Mouse (Mus musculus): ENCODE measurements around the gene Rbm5.

GRCm38 (mm10) chr9:107706781-107707211 is 64.0 kb downstream of the Rbm5 start:
- TF ChIP-seq POLR2A (IDR thresholded peaks at IDR 0.05; ENCODE audit: insufficient read depth, low read length): no peak
- peak; percentile 47; the same call in 1 of the 2 replicates for TF ChIP-seq EP300 (IDR thresholded peaks at IDR 0.05; ENCODE audit: insufficient read depth, low read depth, low read length)
- no peak for TF ChIP-seq CTCF (IDR thresholded peaks at IDR 0.05; ENCODE audit: low read depth, low read length)
